Mouse (Mus musculus) heart, embryonic 15.5 days (tissue): ENCODE results near the gene Plxna4. TPM values are rescaled to one million over a fixed set of nuclear protein-coding genes. Genes with fewer than 3 reads are reported as not detected.

ENCODE experiments used
- ATAC-seq: fragments of 200-750 bp; cut with Nextera tagmentation; replicated peaks from 2 replicates; pipeline ENCODE4 v1.8.0; 2017; ENCODE audit warnings: low read depth, moderate TSS enrichment; ENCODE audit not compliant: insufficient number of reproducible peaks, insufficient read depth, low FRiP score
- H3K27ac ChIP-seq: fragments of 300-500 bp; sonication (generic); 2 replicates; pipeline ENCODE4 v1.5.1; 2015; ENCODE audit warnings: mild to moderate bottlenecking, inconsistent platforms
- H3K27me3 ChIP-seq: fragments of 300-500 bp; sonication (generic); 2 replicates; pipeline ENCODE4 v1.6.1; 2015; ENCODE audit warnings: inconsistent platforms
- H3K36me3 ChIP-seq: fragments of 300-500 bp; sonication (generic); 2 replicates; pipeline ENCODE4 v1.6.1; 2015; ENCODE audit warnings: mild to moderate bottlenecking, inconsistent platforms
- H3K4me1 ChIP-seq: fragments of 300-500 bp; sonication (generic); replicated peaks from 2 replicates; pipeline ENCODE4 v1.6.1; 2015; ENCODE audit warnings: inconsistent platforms
- H3K4me2 ChIP-seq: fragments of 300-500 bp; sonication (generic); 2 replicates; pipeline ENCODE4 v1.6.1; 2015; ENCODE audit warnings: inconsistent platforms, mild to moderate bottlenecking, moderate library complexity
- H3K4me3 ChIP-seq: fragments of 300-500 bp; sonication (generic); 2 replicates; pipeline ENCODE4 v1.5.1; 2015; ENCODE audit warnings: mild to moderate bottlenecking, inconsistent platforms
- H3K9ac ChIP-seq: fragments of 300-500 bp; sonication (generic); 2 replicates; pipeline ENCODE4 v1.6.1; 2015; ENCODE audit warnings: mild to moderate bottlenecking, inconsistent platforms
- H3K9me3 ChIP-seq: fragments of 300-500 bp; sonication (generic); replicated peaks from 2 replicates; pipeline ENCODE4 v1.6.1; 2016; ENCODE audit warnings: inconsistent platforms
- WGBS: fragments of 180-500 bp; shearing (Covaris S2); methylation state at CpG from one replicate; pipeline ENCODE4 v1.1.7; 2015; ENCODE audit warnings: mixed read lengths; 5-methylcytosine and 5-hydroxymethylcytosine counted together
- polyA plus RNA-seq: library from polyadenylated mRNA; unstranded; fragments of >200 nt; fragmentation: Nextera tagmentation; extraction: Ambion mirVana; gene quantifications from 2 replicates; pipeline ENCODE4 v1.2.1, GENCODE M21; 2015

Plxna4 gene
- polyA plus RNA-seq, 1 experiment from 2014 or later: 4.5 TPM

- Histone ChIP-seq H3K4me2 (no peak overlapping the region), H3K4me3 (no peak overlapping the region), H3K9me3 (no peaks in the 10 kb centered on the region), H3K4me1 (no peaks in the 10 kb centered on the region), H3K9ac (no peak overlapping the region), H3K36me3 (no peaks in the 10 kb centered on the region), H3K27me3 (no peaks in the 10 kb centered on the region), H3K27ac (no peak overlapping the region)
- 82% methylated on average over 10 of the region's 10 CpGs for WGBS
- no peak for ATAC-seq
Measured at GRCm38 (mm10) chr6:32251674-32252073, 336.3 kb downstream of the Plxna4 start.

GRCm38 (mm10) chr6:32246036-32246435, 342.0 kb downstream of the Plxna4 start:
- Histone ChIP-seq H3K4me2 (no peak overlapping the region), H3K9ac (no peak overlapping the region), H3K27me3 (no peaks in the 10 kb centered on the region), H3K36me3 (no peaks in the 10 kb centered on the region), H3K27ac (no peak overlapping the region), H3K9me3 (no peaks in the 10 kb centered on the region), H3K4me1 (peaks cover 6% of the 10 kb centered on the region), H3K4me3 (no peak overlapping the region)
- WGBS: 57% methylated on average over 6 of the region's 6 CpGs
- ATAC-seq: 0 out of 2 replicates have a peak, but pooled peaks have one; percentile 35

GRCm38 (mm10) chr6:32243040-32243439, 345.0 kb downstream of the Plxna4 start:
- H3K4me1 ChIP-seq: peaks cover 6% of the 10 kb centered on the region
- no peak overlapping the region for H3K27ac ChIP-seq
- H3K9me3 ChIP-seq: no peaks in the 10 kb centered on the region
- no peak for ATAC-seq
- H3K4me2 ChIP-seq: no peak overlapping the region
- H3K27me3 ChIP-seq: no peaks in the 10 kb centered on the region
- H3K36me3 ChIP-seq: no peaks in the 10 kb centered on the region
- H3K4me3 ChIP-seq: no peak overlapping the region
- H3K9ac ChIP-seq: no peak overlapping the region
- WGBS: 79% methylated on average over 2 of the region's 2 CpGs

- ATAC-seq: no peak
- 84% methylated on average over 2 of the region's 2 CpGs for WGBS
Measured at GRCm38 (mm10) chr6:32231383-32231782, 356.6 kb downstream of the Plxna4 start.

GRCm38 (mm10) chr6:32226636-32227035, 361.4 kb downstream of the Plxna4 start:
- WGBS: 59% methylated on average over 1 of the region's 1 CpGs
- H3K4me3 ChIP-seq: no peak overlapping the region
- H3K27ac ChIP-seq: no peak overlapping the region
- no peak for ATAC-seq
- no peaks in the 10 kb centered on the region for H3K27me3 ChIP-seq
- no peak overlapping the region for H3K4me2 ChIP-seq
- H3K36me3 ChIP-seq: no peaks in the 10 kb centered on the region; the same call in 1 of the 2 replicates
- H3K9me3 ChIP-seq: no peaks in the 10 kb centered on the region
- H3K4me1 ChIP-seq: no peaks in the 10 kb centered on the region
- no peak overlapping the region for H3K9ac ChIP-seq

More at GRCm38 (mm10) chr6:32231383-32231782, 356.6 kb downstream of the Plxna4 start:
- Histone ChIP-seq H3K4me2 (no peak overlapping the region), H3K4me3 (no peak overlapping the region), H3K4me1 (no peaks in the 10 kb centered on the region), H3K9ac (no peak overlapping the region), H3K27ac (no peak overlapping the region), H3K9me3 (no peaks in the 10 kb centered on the region), H3K27me3 (no peaks in the 10 kb centered on the region), H3K36me3 (no peaks in the 10 kb centered on the region)

- no peaks in the 10 kb centered on the region for H3K27me3 ChIP-seq
- H3K9me3 ChIP-seq: no peaks in the 10 kb centered on the region
- 77% methylated on average over 7 of the region's 7 CpGs for WGBS
- no peak overlapping the region for H3K27ac ChIP-seq
- H3K9ac ChIP-seq: no peak overlapping the region
- ATAC-seq: no peak
- no peak overlapping the region for H3K4me2 ChIP-seq
- no peaks in the 10 kb centered on the region; the same call in 1 of the 2 replicates for H3K36me3 ChIP-seq
- H3K4me3 ChIP-seq: no peak overlapping the region
- H3K4me1 ChIP-seq: peaks cover 5% of the 10 kb centered on the region; the same call in 1 of the 2 replicates
Measured at GRCm38 (mm10) chr6:32224007-32224703, 363.8 kb downstream of the Plxna4 start.

- H3K27ac ChIP-seq: no peak overlapping the region
- no peaks in the 10 kb centered on the region for H3K27me3 ChIP-seq
- H3K36me3 ChIP-seq: no peaks in the 10 kb centered on the region; the same call in 1 of the 2 replicates
- H3K4me3 ChIP-seq: no peak overlapping the region
- no peak for ATAC-seq
- H3K4me2 ChIP-seq: no peak overlapping the region
- H3K4me1 ChIP-seq: peaks cover 5% of the 10 kb centered on the region; the same call in 1 of the 2 replicates
- no peaks in the 10 kb centered on the region for H3K9me3 ChIP-seq
- WGBS: 39% methylated on average over 8 of the region's 8 CpGs
- no peak overlapping the region for H3K9ac ChIP-seq
Measured at GRCm38 (mm10) chr6:32220765-32221164, 367.2 kb downstream of the Plxna4 start.

GRCm38 (mm10) chr6:32218544-32218943, 369.4 kb downstream of the Plxna4 start:
- no peak overlapping the region for H3K9ac ChIP-seq
- no peaks in the 10 kb centered on the region for H3K27me3 ChIP-seq
- peaks cover 5% of the 10 kb centered on the region; the same call in 1 of the 2 replicates for H3K4me1 ChIP-seq
- no peak overlapping the region for H3K4me2 ChIP-seq
- H3K27ac ChIP-seq: no peak overlapping the region
- H3K36me3 ChIP-seq: no peaks in the 10 kb centered on the region
- no peaks in the 10 kb centered on the region for H3K9me3 ChIP-seq
- no peak overlapping the region for H3K4me3 ChIP-seq
- no peak for ATAC-seq
- 81% methylated on average over 3 of the region's 3 CpGs for WGBS

GRCm38 (mm10) chr6:32212439-32212838, 375.6 kb downstream of the Plxna4 start:
- 32% methylated on average over 4 of the region's 4 CpGs for WGBS
- ATAC-seq: no peak

GRCm38 (mm10) chr6:32210139-32210538, 377.9 kb downstream of the Plxna4 start:
- H3K36me3 ChIP-seq: peaks cover 6% of the 10 kb centered on the region; the same call in 1 of the 2 replicates
- no peak overlapping the region for H3K27ac ChIP-seq
- no peak overlapping the region for H3K4me3 ChIP-seq
- no peaks in the 10 kb centered on the region for H3K27me3 ChIP-seq
- no peak overlapping the region for H3K4me2 ChIP-seq
- H3K9me3 ChIP-seq: no peaks in the 10 kb centered on the region
- no peak overlapping the region for H3K9ac ChIP-seq
- H3K4me1 ChIP-seq: no peaks in the 10 kb centered on the region
- no peak for ATAC-seq
- 83% methylated on average over 7 of the region's 7 CpGs for WGBS

More at GRCm38 (mm10) chr6:32212439-32212838, 375.6 kb downstream of the Plxna4 start:
- Histone ChIP-seq H3K27me3 (no peaks in the 10 kb centered on the region), H3K9me3 (no peaks in the 10 kb centered on the region), H3K4me3 (no peak overlapping the region), H3K4me1 (no peaks in the 10 kb centered on the region), H3K27ac (no peak overlapping the region), H3K4me2 (no peak overlapping the region), H3K9ac (no peak overlapping the region), H3K36me3 (peaks cover 6% of the 10 kb centered on the region; the same call in 1 of the 2 replicates)

- no peak for ATAC-seq
- Histone ChIP-seq H3K4me1 (no peaks in the 10 kb centered on the region), H3K4me3 (no peak overlapping the region), H3K9me3 (no peaks in the 10 kb centered on the region), H3K36me3 (peaks cover 6% of the 10 kb centered on the region; the same call in 1 of the 2 replicates), H3K9ac (no peak overlapping the region), H3K27ac (no peak overlapping the region), H3K27me3 (no peaks in the 10 kb centered on the region), H3K4me2 (no peak overlapping the region)
- WGBS: 78% methylated on average over 7 of the region's 7 CpGs
Measured at GRCm38 (mm10) chr6:32208951-32209350, 379.0 kb downstream of the Plxna4 start.

- Histone ChIP-seq H3K27me3 (no peaks in the 10 kb centered on the region), H3K9ac (no peak overlapping the region), H3K4me2 (no peak overlapping the region), H3K9me3 (no peaks in the 10 kb centered on the region), H3K27ac (no peak overlapping the region), H3K4me3 (no peak overlapping the region), H3K4me1 (no peaks in the 10 kb centered on the region), H3K36me3 (peaks cover 6% of the 10 kb centered on the region; the same call in 1 of the 2 replicates)
- ATAC-seq: no peak
- 74% methylated on average over 4 of the region's 4 CpGs for WGBS
Measured at GRCm38 (mm10) chr6:32204253-32204652, 383.7 kb downstream of the Plxna4 start.
